Mouse (Mus musculus) left cerebral cortex, postnatal 25 days (tissue): ENCODE results near the gene Doc2g. TPM values are rescaled to one million over a fixed set of nuclear protein-coding genes. Genes with fewer than 3 reads are reported as not detected.

ENCODE experiments used
- DNase-seq, 2 experiments: peaks; one replicate each; pipeline ENCODE4 v3.0.0; 2022; ENCODE audit warnings: low spot score in 2 of 2, mixed read lengths in 1 of 2
- intact Hi-C: fragments of 180-260 bp; cut with DNase I; formaldehyde crosslinking; loops from one replicate; pipeline ENCODE4 v1.15.1; 2025
- total RNA-seq, 2 experiments: library from RNA; stranded (reverse); gene quantifications; 2 replicates each; pipeline ENCODE4 v1.2.3; 2021

Doc2g gene
- total RNA-seq, 2 experiments from 2014 or later = 4.4 to 5.1 TPM

DNA sequence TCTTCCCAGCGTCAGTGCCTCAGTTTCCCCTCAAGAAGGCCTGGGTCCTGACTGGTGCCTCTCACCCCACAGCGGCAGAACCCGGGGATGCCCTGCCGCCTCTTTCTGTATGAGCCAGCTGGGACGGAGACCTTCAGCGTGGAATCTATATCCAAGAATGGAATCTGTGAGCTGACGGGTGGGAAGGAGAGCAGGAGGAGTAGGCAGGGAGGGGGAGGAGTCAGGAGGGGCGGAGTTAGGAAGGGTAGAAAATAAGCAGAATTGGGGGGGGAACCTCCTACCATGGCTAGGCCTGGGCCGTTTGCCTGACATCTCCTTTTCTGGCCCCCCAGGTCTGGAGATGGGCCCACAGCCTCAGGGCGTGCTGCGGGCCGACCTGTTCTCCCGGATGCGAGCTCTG lies 15.0 kb upstream of the Doc2g start:
- intact Hi-C loops = no loop called here
- DNase-seq = no peak

DNA sequence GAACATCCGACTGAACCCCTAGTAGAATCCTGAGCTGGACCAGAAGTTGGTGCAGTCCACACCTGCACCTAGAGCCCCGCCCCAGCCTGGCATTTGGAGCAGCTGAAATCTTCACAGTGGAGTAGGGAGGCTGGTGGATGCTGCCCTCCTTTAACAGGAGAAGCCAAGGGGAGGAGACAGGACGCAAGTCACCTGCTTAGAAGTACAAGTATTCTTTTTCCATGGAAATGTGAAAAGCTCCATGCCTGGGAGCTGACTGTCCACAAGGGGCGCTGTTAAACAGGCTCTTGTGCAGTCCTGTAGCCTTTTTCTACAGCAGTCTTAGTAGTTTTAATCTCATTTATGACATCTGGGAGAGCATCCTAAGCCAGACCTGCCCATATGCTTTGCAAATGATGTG lies 14.4 kb upstream of the Doc2g start:
- intact Hi-C loops = no loop called here
- no peak for DNase-seq

DNA sequence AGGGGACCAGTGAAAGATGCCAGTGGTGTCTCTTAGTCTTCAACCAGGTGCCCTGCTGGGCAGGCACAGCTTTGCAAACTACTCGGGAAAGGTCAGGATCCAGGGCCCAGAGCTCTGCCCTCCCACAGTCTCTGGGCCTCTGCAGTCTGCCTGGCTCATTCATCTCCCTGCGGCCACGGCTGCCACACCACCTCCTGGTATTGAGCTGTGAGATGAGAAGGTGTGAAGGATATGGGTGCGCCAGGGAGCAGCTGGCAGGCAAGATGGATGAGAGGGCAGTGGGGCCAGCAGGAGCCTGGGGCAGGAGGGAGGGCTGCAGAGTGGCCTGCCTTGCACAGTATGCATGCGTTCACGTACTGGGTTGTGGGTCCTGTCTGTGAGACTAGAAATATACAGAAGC lies 12.3 kb upstream of the Doc2g start:
- intact Hi-C loops = no loop called here

DNA sequence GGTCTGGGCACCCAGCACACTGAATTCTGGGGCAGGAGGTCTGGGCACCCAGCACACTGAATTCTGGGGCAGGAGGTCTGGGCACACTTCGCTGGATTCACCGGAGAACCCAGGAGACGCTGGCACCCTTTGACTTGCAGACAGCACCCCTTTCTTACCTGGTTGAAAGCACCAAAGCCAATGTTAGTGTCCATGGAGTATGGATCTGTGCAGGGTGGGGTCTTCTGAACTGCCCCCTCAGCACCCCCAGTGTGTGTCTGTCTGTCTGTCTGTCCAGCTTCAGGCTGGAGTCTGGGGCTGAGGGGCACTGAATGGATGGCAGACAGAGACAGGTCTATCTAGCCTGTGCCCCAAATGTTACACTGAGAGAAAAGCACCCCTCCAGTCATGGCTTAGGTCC lies 11.6 kb upstream of the Doc2g start:
- intact Hi-C loops = no loop called here
- no peak for DNase-seq

More for the DNA sequence above, 12.3 kb upstream of the Doc2g start:
- no peak for DNase-seq

DNA sequence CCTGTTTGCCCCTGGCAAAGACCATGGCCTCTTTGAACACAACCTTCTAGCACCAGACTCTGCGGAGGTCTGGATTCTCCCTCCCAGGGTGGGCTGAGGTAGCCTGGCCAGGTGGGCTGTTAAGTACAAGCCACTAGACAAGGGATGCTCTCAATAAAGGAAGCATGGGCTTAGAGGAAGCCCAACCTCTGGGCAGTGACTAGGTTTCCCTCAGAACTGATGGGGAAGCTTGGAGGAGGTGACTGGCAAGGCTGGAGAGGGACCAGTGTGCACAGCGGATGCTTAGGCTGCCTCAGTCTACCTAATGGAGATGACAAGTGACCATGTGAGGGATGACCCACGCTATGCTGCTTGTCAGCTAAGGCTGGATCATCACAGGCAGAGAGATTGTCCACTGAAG lies 11.1 kb upstream of the Doc2g start:
- no peak for DNase-seq
- intact Hi-C loops = no loop called here

DNA sequence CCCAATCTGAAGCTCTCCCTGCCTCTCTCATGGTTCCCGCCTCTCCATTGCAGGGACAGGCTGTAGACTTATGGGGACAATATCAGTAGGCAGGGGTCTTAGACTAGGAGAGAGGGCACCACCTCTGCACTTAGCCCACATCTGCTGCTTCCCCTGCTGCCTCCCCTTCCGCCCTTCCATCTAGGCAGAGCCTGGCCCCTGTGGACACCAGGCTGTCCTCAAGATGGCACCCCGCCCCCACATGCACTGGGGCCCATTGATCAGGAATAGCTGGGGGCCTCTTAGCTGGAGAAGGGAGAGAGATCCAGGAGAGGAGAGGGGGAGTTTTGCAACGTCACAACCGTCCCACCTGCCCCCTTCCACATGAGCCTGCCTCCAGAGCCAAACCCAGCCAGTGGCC lies 10.7 kb upstream of the Doc2g start, which contains the start of gene Tbx10:
Tbx10 (plus strand) TSS at position 337 of the 400 bp plus-strand sequence.
- intact Hi-C loops = no loop called here

DNA sequence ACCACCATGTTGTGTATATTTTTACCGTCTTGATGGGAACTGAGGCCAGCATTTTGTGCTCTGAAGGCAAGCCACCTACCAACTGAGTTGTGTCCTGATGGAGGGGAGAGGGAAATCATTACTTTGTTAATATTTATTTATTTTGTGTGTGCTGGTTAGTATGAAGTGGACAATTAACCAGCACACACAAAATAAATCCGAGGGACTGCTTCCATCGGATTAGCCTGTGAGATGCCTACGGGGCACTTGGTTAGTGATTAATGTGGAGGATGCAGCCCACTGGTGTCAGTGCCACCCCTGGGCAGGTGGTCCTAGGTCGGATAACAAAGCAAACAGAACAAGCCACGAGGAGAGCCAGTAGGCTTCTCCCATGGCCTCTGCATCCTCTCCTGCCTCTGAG lies 8.2 kb upstream of the Doc2g start:
- DNase-seq = no peak
- intact Hi-C loops = no loop called here

More for the DNA sequence above, 10.7 kb upstream of the Doc2g start, which contains the start of gene Tbx10:
- no peak for DNase-seq

DNA sequence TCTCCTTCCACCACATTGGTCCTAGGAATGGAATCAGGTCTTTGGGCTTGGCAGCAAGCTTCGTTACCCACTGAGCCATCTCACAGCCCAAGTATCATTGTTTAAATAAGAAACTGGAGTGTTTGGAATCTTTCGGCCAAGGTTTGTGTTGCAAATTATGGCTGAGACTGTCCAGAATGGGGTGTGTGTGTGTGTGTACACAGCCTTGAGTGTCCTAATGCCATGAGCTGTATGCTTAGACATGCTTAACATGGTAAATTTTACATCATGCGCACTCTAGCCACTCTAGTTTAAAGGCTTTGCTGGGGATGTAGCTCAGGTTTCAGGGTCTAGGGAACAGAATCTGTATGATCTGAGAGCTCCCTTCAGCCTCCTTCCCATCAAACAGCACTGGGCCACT lies 7.6 kb upstream of the Doc2g start:
- intact Hi-C loops = no loop called here
- DNase-seq = no peak

DNA sequence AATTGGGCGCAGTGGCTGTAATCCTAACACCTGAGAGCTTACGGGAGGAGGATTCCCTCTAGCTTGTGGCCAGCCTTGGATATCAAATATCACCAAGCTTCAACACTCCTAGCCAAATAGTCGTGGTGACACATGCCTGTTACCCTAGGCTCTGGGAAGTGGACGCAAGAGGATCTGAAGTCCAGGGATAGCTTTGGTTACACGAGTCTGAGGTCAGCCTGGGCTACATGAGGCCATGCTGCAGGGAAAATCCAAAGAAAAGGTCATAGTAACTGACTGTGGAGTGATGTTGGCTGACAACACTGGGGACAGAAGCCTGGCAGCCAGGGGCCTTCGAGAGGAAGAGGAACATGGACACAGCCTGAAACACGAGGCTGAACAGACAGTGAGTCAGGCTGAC lies 7.0 kb upstream of the Doc2g start:
- intact Hi-C loops = no loop called here
- no peak for DNase-seq

DNA sequence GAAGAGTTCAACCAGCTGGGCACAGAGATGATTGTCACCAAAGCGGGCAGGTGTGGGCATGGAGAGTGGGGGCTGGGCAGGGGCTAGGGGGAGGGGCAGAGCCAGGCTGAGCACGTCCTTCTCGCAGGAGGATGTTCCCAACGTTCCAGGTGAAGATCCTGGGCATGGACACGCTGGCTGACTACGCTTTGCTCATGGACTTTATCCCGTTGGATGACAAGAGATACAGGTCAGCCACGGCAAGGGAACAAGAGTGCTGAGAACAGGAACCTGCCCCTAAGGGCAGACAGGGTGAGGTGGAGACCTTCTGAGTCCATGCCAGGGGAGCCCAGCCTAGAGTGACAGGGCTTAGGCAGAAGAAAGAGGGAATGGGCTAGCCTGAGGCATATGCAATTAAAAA lies 6.4 kb upstream of the Doc2g start:
- no peak for DNase-seq
- intact Hi-C loops = no loop called here

DNA sequence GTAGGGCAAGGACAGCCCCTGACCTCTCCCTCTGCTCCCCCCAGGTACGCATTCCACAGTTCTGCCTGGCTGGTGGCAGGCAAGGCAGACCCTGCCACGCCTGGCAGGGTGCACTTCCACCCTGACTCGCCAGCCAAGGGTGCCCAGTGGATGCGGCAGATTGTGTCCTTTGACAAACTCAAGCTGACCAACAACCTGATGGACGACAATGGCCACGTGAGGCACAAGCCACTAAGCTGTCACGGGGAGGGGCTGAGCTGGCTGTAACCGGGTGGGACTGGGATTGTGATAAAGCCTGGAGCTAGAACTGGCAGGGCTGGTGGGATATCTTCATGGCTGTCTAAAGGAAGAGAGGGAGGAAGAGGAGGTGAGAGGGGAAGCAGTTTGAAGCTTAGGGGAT lies 5.9 kb upstream of the Doc2g start:
- intact Hi-C loops = no loop called here
- no peak for DNase-seq

DNA sequence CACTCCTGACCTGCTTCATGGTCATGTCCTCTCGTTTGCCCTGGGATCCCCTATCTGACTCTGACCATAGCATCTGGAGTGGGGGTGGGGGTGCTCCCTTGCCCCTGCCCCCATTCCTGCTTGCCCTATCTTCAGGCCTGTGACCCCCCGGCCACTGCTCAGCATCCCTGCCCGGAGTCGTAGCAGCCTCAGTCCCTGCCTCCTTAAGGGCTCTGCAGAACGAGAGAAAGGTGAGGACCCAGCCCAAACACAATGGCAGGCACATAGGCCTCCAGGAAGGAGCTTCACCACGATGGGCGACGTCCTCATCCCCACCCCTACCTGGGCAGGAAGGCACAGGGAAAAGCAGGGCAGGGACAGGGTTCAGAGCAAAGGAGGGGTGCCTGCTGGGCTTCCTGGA lies 4.8 kb upstream of the Doc2g start:
- intact Hi-C loops = no loop called here
- no peak for DNase-seq

DNA sequence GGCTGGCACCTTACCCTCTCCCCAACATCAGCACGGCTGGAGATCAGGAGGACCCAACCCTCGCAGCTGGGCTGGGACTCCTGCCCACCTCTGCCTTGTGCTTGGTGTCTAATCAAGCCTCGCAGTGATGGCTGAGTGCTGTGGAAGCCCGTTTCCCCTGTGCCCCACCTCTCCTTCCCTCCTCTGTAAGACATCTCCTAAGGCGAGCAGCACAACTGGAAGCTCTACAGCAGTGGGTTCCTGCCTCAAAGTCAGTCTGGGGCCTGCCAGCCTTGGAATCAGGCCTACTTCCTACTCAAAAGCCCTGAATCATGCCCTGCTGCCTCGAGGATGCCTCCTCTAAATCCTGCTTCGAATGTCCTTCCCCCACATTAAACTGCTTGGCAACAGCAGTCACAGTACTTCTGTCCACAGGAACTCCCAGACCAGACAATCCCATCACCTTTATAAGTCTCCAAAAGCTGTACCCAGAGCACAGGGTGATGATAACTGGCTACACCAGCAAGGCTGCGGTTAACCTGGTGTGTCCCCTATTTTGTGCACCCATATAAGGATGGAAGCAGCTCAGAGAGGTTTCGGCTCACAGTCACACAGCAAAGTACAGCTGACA lies 3.9 kb upstream of the Doc2g start:
- intact Hi-C loops = no loop called here
- DNase-seq = no peak

DNA sequence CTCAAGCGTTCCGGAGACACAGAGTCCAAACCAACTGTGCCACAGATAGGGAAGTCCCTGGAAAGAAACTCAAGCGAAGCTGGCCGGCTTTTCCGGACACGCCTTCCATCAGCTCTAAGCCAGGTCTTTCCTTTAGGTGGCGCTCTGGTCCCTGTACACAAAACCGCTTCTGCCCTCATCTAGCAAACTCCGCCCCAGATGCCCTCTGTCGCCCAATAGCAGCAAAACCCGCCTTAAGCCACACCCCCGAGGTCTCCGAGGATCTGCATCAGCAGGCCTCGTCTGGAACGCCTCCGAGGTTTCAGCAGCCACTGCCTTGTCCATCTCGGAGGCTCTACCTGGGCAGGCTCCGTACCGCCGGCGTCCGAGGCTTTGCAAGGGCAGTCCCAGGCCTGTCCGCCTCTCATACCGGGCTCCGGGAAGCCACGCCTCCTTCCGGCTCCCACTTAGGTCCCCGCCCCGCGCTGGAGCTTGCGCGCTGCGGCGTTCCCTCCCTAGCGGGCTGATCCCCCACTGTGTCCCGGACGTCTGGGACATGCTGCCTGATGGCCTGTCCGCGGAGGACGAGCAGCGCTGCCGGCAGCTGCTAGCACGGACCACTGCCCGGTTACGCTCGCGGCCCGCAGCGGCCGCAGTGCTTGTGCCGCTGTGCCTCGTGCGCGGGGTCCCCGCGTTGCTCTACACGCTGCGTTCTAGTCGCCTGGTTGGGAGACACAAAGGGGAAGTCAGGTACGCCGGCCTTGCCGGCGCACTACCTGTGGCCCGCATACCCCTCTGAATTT lies 2.8 kb upstream of the Doc2g start, which contains the start of the genes Nudt8 and Gm49405:
Nudt8 (plus strand) TSS at position 462 of the 782 bp plus-strand sequence.
Gm49405 (plus strand) TSS at position 508 of the 782 bp plus-strand sequence.
- intact Hi-C loops = loop anchor here (1.0 kb wide), 1 partner anchor 12 kb away; the partner anchor contains the start of gene Ndufv1
- DNase-seq = peak; percentile 96 to 98

DNA sequence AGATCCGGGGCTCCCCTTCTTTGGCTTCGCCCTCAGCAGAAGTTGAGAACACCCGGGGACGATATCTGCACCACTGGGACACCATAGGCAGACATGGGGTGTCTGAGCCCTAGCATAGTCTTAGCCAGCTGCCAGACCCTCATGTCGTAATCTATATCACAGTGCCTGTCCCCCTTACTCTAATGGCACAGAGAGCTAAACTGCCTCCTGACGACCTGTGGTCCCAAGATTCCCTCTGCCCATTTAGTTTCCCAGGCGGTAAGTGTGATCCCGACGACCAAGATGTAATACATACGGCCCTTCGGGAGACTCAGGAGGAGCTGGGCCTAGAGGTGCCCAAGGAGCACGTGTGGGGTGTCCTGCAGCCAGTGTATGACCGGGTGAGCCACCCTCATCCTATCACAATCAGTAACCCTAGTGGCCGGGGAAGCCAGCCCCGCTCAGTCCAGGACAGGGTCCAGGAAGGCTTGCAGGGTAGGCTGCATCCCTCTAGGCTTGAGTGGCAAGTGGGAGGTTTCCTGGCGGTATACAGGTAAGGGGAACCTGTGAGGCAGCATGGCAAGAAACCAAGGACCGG lies 2.1 kb upstream of the Doc2g start:
- no peak for DNase-seq
- intact Hi-C loops = loop anchor here (1.0 kb wide), 1 partner anchor 11 kb away; the partner anchor contains the start of gene Ndufv1

DNA sequence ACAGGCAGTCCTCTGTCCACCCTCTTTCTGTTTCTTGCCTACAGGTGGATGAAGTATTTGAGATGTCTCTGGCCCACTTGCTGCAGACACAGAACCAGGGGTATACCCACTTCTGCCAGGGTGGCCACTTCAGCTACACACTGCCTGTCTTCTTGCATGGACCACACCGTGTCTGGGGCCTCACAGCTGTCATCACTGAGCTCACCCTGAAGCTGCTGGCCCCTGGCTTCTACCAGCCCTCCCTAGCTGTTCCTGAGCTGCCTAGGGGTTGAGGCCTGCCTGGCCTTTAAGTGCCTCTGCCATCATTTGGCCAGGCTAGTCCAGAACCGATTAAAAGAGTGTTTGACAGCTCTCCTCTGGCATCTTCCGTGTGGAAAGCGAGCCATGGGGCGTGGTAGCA lies 1.4 kb upstream of the Doc2g start:
- no peak for DNase-seq
- intact Hi-C loops = no loop called here

DNA sequence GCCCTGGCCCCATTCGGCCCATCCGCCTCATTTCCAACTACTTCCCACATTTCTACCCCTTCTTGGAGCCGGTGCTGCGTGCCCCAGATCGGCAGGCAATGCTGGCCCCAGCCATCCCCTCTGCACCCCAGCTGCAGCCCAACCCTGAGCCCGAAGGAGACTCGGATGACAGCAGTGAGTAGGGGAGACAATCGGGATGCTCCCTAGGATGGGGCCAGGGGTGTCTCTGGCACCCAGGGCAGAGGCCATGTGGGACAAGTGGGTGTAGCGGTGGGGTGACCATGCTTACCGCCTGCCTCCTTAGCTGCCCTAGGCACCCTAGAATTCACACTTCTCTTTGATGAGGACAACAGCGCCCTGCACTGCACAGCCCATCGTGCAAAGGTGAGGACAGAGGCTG lies 528 bp downstream of the Doc2g start:
- intact Hi-C loops = no loop called here
- DNase-seq = no peak

DNA sequence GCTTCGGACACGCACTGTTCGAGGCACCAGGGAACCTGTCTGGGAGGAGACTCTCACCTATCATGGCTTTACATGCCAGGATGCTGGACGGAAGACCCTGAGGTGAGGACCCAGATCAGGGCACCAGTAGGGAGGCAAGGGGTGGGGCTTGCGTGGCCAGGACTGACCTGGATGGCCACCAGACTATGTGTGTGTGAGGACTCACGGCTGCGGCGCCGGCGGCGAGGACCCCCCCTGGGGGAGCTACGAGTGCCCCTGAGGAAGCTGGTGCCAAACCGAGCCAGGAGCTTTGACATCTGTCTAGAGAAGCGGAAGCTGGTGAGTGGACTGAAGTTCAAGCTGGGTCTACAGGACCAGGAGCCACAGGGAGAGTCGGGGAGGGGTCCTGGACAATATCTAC lies 1.2 kb downstream of the Doc2g start:
- intact Hi-C loops = no loop called here

DNA sequence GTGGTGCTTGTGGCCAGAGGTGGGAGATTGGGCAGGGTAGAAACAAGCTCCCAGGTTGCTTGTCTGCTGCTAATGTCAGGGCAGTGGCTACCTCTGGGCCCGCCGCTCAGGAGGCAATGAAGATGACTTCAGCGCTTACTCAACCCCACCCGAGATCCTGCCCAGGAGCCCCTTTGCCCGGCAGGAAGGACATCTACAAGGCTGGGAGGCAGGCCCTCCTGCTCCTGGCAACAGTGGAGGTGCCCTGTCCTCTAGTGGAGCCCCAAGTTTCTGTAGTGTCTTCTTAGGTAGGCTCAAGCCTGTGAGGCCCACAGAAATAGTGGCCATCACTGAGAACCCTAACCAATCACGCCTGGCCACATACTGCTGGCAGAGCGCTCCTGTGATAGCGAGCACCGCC lies 2.0 kb downstream of the Doc2g start:
- DNase-seq = no peak
- intact Hi-C loops = no loop called here

More for the DNA sequence above, 1.2 kb downstream of the Doc2g start:
- DNase-seq = no peak

DNA sequence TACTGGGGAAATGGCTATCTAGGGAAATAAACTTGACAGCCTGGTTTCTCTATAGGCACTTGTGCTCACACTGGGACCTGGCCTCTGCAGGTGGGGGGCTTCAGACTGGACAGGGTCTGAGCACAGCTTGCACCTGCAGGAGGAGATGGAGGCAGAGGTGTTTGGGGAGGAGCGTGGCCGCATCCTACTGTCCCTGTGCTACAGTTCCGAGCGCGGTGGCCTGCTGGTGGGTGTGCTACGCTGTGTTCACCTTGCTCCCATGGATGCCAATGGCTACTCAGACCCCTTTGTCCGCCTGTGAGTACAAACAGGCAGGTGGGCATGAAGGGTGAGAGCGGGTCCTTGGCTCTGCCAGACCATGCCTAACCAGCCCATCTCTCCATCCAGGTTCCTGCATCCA lies 2.9 kb downstream of the Doc2g start:
- intact Hi-C loops = no loop called here
- DNase-seq = no peak

DNA sequence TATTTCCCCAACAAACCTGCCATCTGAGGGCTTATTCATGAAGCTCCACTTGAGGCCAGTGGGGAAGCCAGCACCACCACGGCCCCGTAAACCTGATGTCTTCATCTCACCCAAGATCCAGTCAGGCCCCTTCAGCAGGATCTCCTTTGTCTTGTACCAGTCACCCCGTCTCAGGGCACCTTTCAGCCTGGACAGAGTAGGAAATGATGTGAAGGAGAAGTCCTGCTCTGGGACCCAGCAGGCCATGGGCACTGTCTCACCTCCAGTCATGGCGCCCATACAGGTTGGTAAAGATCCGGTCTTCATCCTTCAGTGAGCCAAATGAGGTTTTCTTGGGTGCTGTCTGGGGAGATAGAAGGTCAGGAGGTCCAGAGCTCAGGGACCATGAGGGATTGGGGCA lies 8.0 kb downstream of the Doc2g start:
- intact Hi-C loops = loop anchor here (10.0 kb wide), 1 partner anchor 294 kb away; the partner anchor contains the start of gene Grk2
- no peak for DNase-seq
